Mouse (Mus musculus): ENCODE measurements around the gene Dnaja2. TPM values are rescaled to one million over a fixed set of nuclear protein-coding genes. Genes with fewer than 3 reads are reported as not detected.

Gene Dnaja2
- polyA plus RNA-seq, 1 experiment from 2014 or later = 172 TPM

GRCm38 (mm10) chr8:85513283-85513682, 41.9 kb downstream of the Dnaja2 start:
- Histone ChIP-seq H3K36me3 (peaks cover 96% of the 10 kb centered on the region), H3K9me3 (no peaks in the 10 kb centered on the region), H3K4me1 (replicated peaks) (peaks cover 3% of the 10 kb centered on the region), H3K4me3 (no peak overlapping the region), H3K9ac (no peak overlapping the region), H3K4me2 (no peak overlapping the region), H3K27me3 (no peaks in the 10 kb centered on the region), H3K27ac (peak overlapping the region; percentile 62)
- ATAC-seq (ENCODE audit: low FRiP score) = no peak
- WGBS = 80% methylated on average over 4 of the region's 4 CpGs

- Histone ChIP-seq H3K4me3 (no peak overlapping the region), H3K27ac (peak overlapping the region; percentile 62), H3K9ac (no peak overlapping the region), H3K4me1 (replicated peaks) (peaks cover 3% of the 10 kb centered on the region), H3K4me2 (no peak overlapping the region), H3K27me3 (no peaks in the 10 kb centered on the region), H3K36me3 (peaks cover 95% of the 10 kb centered on the region), H3K9me3 (no peaks in the 10 kb centered on the region)
- WGBS = 89% methylated on average over 8 of the region's 8 CpGs
- ATAC-seq (ENCODE audit: low FRiP score) = no peak
These were observed 42.9 kb downstream of the Dnaja2 start for GRCm38 (mm10) chr8:85512234-85512633.

GRCm38 (mm10) chr8:85508661-85509060, 46.5 kb downstream of the Dnaja2 start:
- 82% methylated on average over 4 of the region's 4 CpGs for WGBS
- H3K4me1 ChIP-seq (replicated peaks) = peaks cover 3% of the 10 kb centered on the region

GRCm38 (mm10) chr8:85506620-85507019, 48.5 kb downstream of the Dnaja2 start:
- Histone ChIP-seq H3K4me1 (replicated peaks) (peaks cover 6% of the 10 kb centered on the region), H3K9ac (no peak overlapping the region), H3K4me3 (no peak overlapping the region), H3K27ac (no peak overlapping the region), H3K27me3 (no peaks in the 10 kb centered on the region), H3K9me3 (no peaks in the 10 kb centered on the region), H3K36me3 (peaks cover 82% of the 10 kb centered on the region), H3K4me2 (no peak overlapping the region)
- WGBS = 76% methylated on average over 4 of the region's 4 CpGs
- ATAC-seq (ENCODE audit: low FRiP score) = no peak

More at GRCm38 (mm10) chr8:85508661-85509060, 46.5 kb downstream of the Dnaja2 start:
- H3K9ac ChIP-seq = no peak overlapping the region
- no peak overlapping the region for H3K4me2 ChIP-seq
- no peak for ATAC-seq (ENCODE audit: low FRiP score)
- H3K36me3 ChIP-seq = peaks cover 94% of the 10 kb centered on the region
- no peaks in the 10 kb centered on the region for H3K9me3 ChIP-seq
- H3K27me3 ChIP-seq = no peaks in the 10 kb centered on the region
- no peak overlapping the region for H3K27ac ChIP-seq
- H3K4me3 ChIP-seq = no peak overlapping the region

DNA sequence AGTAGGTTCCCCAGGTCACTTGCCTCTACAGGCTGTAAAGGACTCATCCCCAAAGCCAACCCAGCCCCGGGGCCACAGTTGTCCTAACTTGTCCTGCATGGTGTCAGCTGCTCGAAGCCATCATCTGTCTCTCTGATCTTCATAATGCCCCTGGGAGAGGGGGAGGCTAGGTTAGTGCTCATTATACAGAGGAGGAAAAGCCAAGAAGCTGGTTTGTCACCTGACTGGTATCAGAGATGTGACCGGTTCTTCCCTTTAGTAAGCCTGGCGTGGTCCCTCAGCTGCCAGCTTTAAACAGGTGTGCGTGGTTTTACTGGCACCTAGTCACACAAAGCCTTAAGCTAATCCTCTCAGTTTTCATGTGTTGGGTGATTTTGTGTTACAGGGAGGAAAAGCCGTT, 50.4 kb downstream of the Dnaja2 start:
- no peak overlapping the region for H3K4me3 ChIP-seq
- no peak for ATAC-seq (ENCODE audit: low FRiP score)
- H3K4me2 ChIP-seq = no peak overlapping the region
- peaks cover 64% of the 10 kb centered on the region for H3K36me3 ChIP-seq
- H3K9me3 ChIP-seq = no peaks in the 10 kb centered on the region
- H3K27me3 ChIP-seq = no peaks in the 10 kb centered on the region
- 92% methylated on average over 6 of the region's 6 CpGs for WGBS
- peaks cover 21% of the 10 kb centered on the region for H3K4me1 ChIP-seq (replicated peaks)
- H3K9ac ChIP-seq = no peak overlapping the region
- H3K27ac ChIP-seq = no peak overlapping the region

GRCm38 (mm10) chr8:85503065-85503464, 52.1 kb downstream of the Dnaja2 start:
- Histone ChIP-seq H3K36me3 (peaks cover 48% of the 10 kb centered on the region), H3K27me3 (no peaks in the 10 kb centered on the region), H3K9me3 (no peaks in the 10 kb centered on the region), H3K27ac (no peak overlapping the region), H3K4me2 (no peak overlapping the region), H3K4me3 (no peak overlapping the region), H3K9ac (no peak overlapping the region), H3K4me1 (replicated peaks) (peaks cover 30% of the 10 kb centered on the region)
- 54% methylated on average over 3 of the region's 3 CpGs for WGBS
- no peak for ATAC-seq (ENCODE audit: low FRiP score)

GRCm38 (mm10) chr8:85502381-85502780, 52.8 kb downstream of the Dnaja2 start:
- Histone ChIP-seq H3K36me3 (peaks cover 41% of the 10 kb centered on the region), H3K9ac (0 out of 2 replicates have a peak overlapping the region, but pooled peaks have one; percentile 24), H3K4me3 (no peak overlapping the region), H3K27ac (peak overlapping the region; percentile 83), H3K9me3 (no peaks in the 10 kb centered on the region), H3K4me1 (replicated peaks) (peaks cover 30% of the 10 kb centered on the region), H3K27me3 (no peaks in the 10 kb centered on the region), H3K4me2 (no peak overlapping the region)
- ATAC-seq (ENCODE audit: low FRiP score) = no peak
- 75% methylated on average over 2 of the region's 2 CpGs for WGBS

GRCm38 (mm10) chr8:85500955-85501685, 54.0 kb downstream of the Dnaja2 start:
- peaks cover 36% of the 10 kb centered on the region for H3K36me3 ChIP-seq
- 0 out of 2 replicates have a peak overlapping the region, but pooled peaks have one; percentile 36 for H3K9ac ChIP-seq
- no peaks in the 10 kb centered on the region for H3K27me3 ChIP-seq
- no peaks in the 10 kb centered on the region for H3K9me3 ChIP-seq
- peak overlapping the region; percentile 83 for H3K27ac ChIP-seq
- H3K4me3 ChIP-seq = no peak overlapping the region
- WGBS = 60% methylated on average over 11 of the region's 11 CpGs
- H3K4me1 ChIP-seq (replicated peaks) = peaks cover 32% of the 10 kb centered on the region
- ATAC-seq (ENCODE audit: low FRiP score) = peak; percentile 90
- no peak overlapping the region for H3K4me2 ChIP-seq

DNA sequence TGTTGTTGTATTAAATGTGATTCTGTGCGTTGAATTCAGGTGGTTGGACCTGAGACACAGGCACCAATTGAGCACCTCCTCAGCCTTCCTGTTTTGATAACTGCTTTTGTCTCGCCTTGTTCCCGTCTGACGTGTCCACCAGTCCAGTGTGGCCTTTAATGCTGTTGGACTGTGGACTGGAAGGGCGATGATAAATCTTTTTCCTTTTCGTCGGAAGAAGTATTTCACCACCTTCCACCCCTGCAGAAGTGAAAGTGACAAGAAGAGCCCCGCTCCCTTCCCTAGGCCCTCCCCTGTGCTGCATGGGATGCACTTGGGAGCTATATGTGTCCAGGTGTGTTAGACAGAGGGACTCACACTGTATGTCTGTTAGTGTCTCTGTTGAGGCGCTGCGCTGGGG, 54.7 kb downstream of the Dnaja2 start:
- Histone ChIP-seq H3K27me3 (no peaks in the 10 kb centered on the region), H3K4me3 (no peak overlapping the region), H3K36me3 (peaks cover 29% of the 10 kb centered on the region), H3K9ac (no peak overlapping the region), H3K27ac (peak overlapping the region; percentile 83), H3K4me2 (no peak overlapping the region), H3K4me1 (replicated peaks) (peaks cover 34% of the 10 kb centered on the region), H3K9me3 (no peaks in the 10 kb centered on the region)
- ATAC-seq (ENCODE audit: low FRiP score) = no peak; the same call in 1 of the 2 replicates
- WGBS = 90% methylated on average over 10 of the region's 10 CpGs

DNA sequence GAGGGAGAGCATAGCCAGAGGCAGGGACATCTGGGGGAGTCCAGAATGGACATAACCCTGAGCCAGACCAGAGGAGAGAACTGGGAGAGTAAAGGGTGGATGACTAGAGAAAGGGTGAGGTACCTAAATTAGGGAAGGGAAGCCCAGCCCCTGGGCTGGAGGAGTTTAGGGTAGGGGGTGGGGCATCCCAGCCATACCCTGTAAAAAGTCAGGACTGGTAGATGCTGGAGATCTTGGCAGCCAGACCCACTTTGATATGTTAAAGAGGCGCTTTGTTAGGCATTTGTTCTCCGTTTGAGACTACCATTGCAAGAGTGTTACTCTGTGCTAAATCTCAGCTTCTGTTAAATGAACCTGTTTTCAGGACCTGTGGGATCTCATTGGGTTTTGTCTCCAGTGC, 56.6 kb downstream of the Dnaja2 start:
- H3K4me3 ChIP-seq = no peak overlapping the region
- H3K9me3 ChIP-seq = no peaks in the 10 kb centered on the region
- H3K27me3 ChIP-seq = no peaks in the 10 kb centered on the region
- H3K4me2 ChIP-seq = no peak overlapping the region
- ATAC-seq (ENCODE audit: low FRiP score) = no peak
- WGBS = 21% methylated on average over 2 of the region's 2 CpGs
- no peak overlapping the region for H3K9ac ChIP-seq
- peaks cover 38% of the 10 kb centered on the region for H3K4me1 ChIP-seq (replicated peaks)
- peaks cover 11% of the 10 kb centered on the region for H3K36me3 ChIP-seq
- H3K27ac ChIP-seq = peak overlapping the region; percentile 71

DNA sequence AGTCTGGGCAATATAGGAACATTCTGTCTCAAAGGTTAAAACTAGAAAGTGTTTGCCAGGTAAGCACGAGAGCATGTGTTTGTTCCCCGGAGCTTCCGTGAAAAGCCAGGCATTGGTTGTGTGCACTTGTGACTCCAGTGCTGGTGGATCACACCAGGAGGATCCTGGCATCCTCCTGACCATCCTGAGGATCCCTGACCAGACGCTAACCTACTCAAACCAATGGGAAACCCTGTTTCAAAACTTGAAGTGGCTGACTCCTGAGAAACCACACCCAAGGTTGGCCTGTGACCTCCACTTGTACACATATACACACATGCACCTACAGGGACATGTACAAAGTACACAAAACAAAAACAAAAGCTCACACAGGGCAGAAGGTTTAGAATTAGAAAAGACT, 58.4 kb downstream of the Dnaja2 start:
- Histone ChIP-seq H3K27ac (no peak overlapping the region), H3K4me2 (no peak overlapping the region), H3K4me3 (no peak overlapping the region), H3K9ac (no peak overlapping the region), H3K36me3 (peaks cover 5% of the 10 kb centered on the region), H3K27me3 (no peaks in the 10 kb centered on the region), H3K9me3 (no peaks in the 10 kb centered on the region), H3K4me1 (replicated peaks) (peaks cover 41% of the 10 kb centered on the region)
- no peak for ATAC-seq (ENCODE audit: low FRiP score)
- 94% methylated on average over 4 of the region's 4 CpGs for WGBS

- Histone ChIP-seq H3K4me1 (replicated peaks) (peaks cover 37% of the 10 kb centered on the region), H3K9ac (no peak overlapping the region), H3K36me3 (peaks cover 5% of the 10 kb centered on the region), H3K27ac (no peak overlapping the region), H3K9me3 (no peaks in the 10 kb centered on the region), H3K4me3 (no peak overlapping the region), H3K4me2 (no peak overlapping the region), H3K27me3 (no peaks in the 10 kb centered on the region)
- no peak for ATAC-seq (ENCODE audit: low FRiP score)
- WGBS = 91% methylated on average over 5 of the region's 5 CpGs
These were observed 59.0 kb downstream of the Dnaja2 start for GRCm38 (mm10) chr8:85496125-85496524.
